Mouse (Mus musculus): ENCODE results near the gene Cfi. TPM values are rescaled to one million over a fixed set of nuclear protein-coding genes. Genes with fewer than 3 reads are reported as not detected.

The Cfi gene
- polyA plus RNA-seq, 1 experiment: not detected

- Histone ChIP-seq H3ac (ENCODE audit: control insufficient read depth, insufficient read length, low read depth) (no peak overlapping the region), H3K79me2 (ENCODE audit: control insufficient read depth, insufficient read depth) (no peaks in the 10 kb centered on the region), H3K79me3 (ENCODE audit: low read depth) (no peaks in the 10 kb centered on the region), H3K4me3 (ENCODE audit: insufficient read depth, poor library complexity, severe bottlenecking) (no peak overlapping the region), H3K27me3 (ENCODE audit: control insufficient read depth, insufficient read depth, insufficient read length) (no peaks in the 10 kb centered on the region), H3K36me3 (ENCODE audit: control insufficient read depth, insufficient read depth) (no peaks in the 10 kb centered on the region)
- no peak for TF ChIP-seq USF1 (IDR thresholded peaks at IDR 0.05; ENCODE audit: low read depth)
- no peak for TF ChIP-seq MYOG (IDR thresholded peaks at IDR 0.05; ENCODE audit: control insufficient read depth, extremely low read depth, insufficient read length)
- no peak for TF ChIP-seq FOSL1 (IDR thresholded peaks at IDR 0.05; ENCODE audit: insufficient read depth, low read length, poor library complexity, severe bottlenecking)
- no peak for TF ChIP-seq CEBPB (IDR thresholded peaks at IDR 0.05; ENCODE audit: low read depth)
- no peak for TF ChIP-seq MAX (IDR thresholded peaks at IDR 0.05)
- no peak for TF ChIP-seq CTCF (IDR thresholded peaks at IDR 0.05; ENCODE audit: control insufficient read depth, insufficient read depth, insufficient read length)
- no peak for TF ChIP-seq MYOD1 (IDR thresholded peaks at IDR 0.05; ENCODE audit: control insufficient read depth, insufficient read length, low read depth)
These were observed 49.9 kb downstream of the Cfi start for GRCm38 (mm10) chr3:129885577-129885976.

- no peaks in the 10 kb centered on the region for H3K79me2 ChIP-seq (ENCODE audit: control insufficient read depth, insufficient read depth)
- no peaks in the 10 kb centered on the region for H3K27me3 ChIP-seq (ENCODE audit: control insufficient read depth, insufficient read depth, insufficient read length)
- H3K79me3 ChIP-seq (ENCODE audit: low read depth): no peaks in the 10 kb centered on the region
- no peak overlapping the region for H3ac ChIP-seq (ENCODE audit: control insufficient read depth, insufficient read length, low read depth)
- H3K4me3 ChIP-seq (ENCODE audit: insufficient read depth, poor library complexity, severe bottlenecking): no peak overlapping the region
- no peak for TF ChIP-seq MYOD1 (IDR thresholded peaks at IDR 0.05; ENCODE audit: control insufficient read depth, insufficient read length, low read depth)
- TF ChIP-seq MYOG (IDR thresholded peaks at IDR 0.05; ENCODE audit: control insufficient read depth, extremely low read depth, insufficient read length): no peak
- no peak for TF ChIP-seq FOSL1 (IDR thresholded peaks at IDR 0.05; ENCODE audit: insufficient read depth, low read length, poor library complexity, severe bottlenecking)
- no peak for TF ChIP-seq USF1 (IDR thresholded peaks at IDR 0.05; ENCODE audit: low read depth)
- no peak for TF ChIP-seq CEBPB (IDR thresholded peaks at IDR 0.05; ENCODE audit: low read depth)
- TF ChIP-seq MAX (IDR thresholded peaks at IDR 0.05): no peak
- no peak for TF ChIP-seq CTCF (IDR thresholded peaks at IDR 0.05; ENCODE audit: control insufficient read depth, insufficient read depth, insufficient read length)
- no peaks in the 10 kb centered on the region for H3K36me3 ChIP-seq (ENCODE audit: control insufficient read depth, insufficient read depth)
These were observed 50.7 kb downstream of the Cfi start for GRCm38 (mm10) chr3:129886430-129886829.

- Histone ChIP-seq H3K79me2 (ENCODE audit: control insufficient read depth, insufficient read depth) (no peaks in the 10 kb centered on the region), H3K27me3 (ENCODE audit: control insufficient read depth, insufficient read depth, insufficient read length) (no peaks in the 10 kb centered on the region), H3K4me3 (ENCODE audit: insufficient read depth, poor library complexity, severe bottlenecking) (no peak overlapping the region), H3K79me3 (ENCODE audit: low read depth) (no peaks in the 10 kb centered on the region), H3ac (ENCODE audit: control insufficient read depth, insufficient read length, low read depth) (no peak overlapping the region), H3K36me3 (ENCODE audit: control insufficient read depth, insufficient read depth) (no peaks in the 10 kb centered on the region)
- no peak for TF ChIP-seq CTCF (IDR thresholded peaks at IDR 0.05; ENCODE audit: control insufficient read depth, insufficient read depth, insufficient read length)
- TF ChIP-seq FOSL1 (IDR thresholded peaks at IDR 0.05; ENCODE audit: insufficient read depth, low read length, poor library complexity, severe bottlenecking): no peak
- TF ChIP-seq MYOD1 (IDR thresholded peaks at IDR 0.05; ENCODE audit: control insufficient read depth, insufficient read length, low read depth): no peak
- TF ChIP-seq MYOG (IDR thresholded peaks at IDR 0.05; ENCODE audit: control insufficient read depth, extremely low read depth, insufficient read length): no peak
- no peak for TF ChIP-seq USF1 (IDR thresholded peaks at IDR 0.05; ENCODE audit: low read depth)
- TF ChIP-seq MAX (IDR thresholded peaks at IDR 0.05): no peak
- TF ChIP-seq CEBPB (IDR thresholded peaks at IDR 0.05; ENCODE audit: low read depth): no peak
These were observed 52.3 kb downstream of the Cfi start for GRCm38 (mm10) chr3:129887779-129888517.

- Histone ChIP-seq H3K4me3 (ENCODE audit: insufficient read depth, poor library complexity, severe bottlenecking) (no peak overlapping the region), H3ac (ENCODE audit: control insufficient read depth, insufficient read length, low read depth) (no peak overlapping the region), H3K79me2 (ENCODE audit: control insufficient read depth, insufficient read depth) (no peaks in the 10 kb centered on the region), H3K27me3 (ENCODE audit: control insufficient read depth, insufficient read depth, insufficient read length) (no peaks in the 10 kb centered on the region), H3K36me3 (ENCODE audit: control insufficient read depth, insufficient read depth) (no peaks in the 10 kb centered on the region), H3K79me3 (ENCODE audit: low read depth) (no peaks in the 10 kb centered on the region)
- TF ChIP-seq MYOG (IDR thresholded peaks at IDR 0.05; ENCODE audit: control insufficient read depth, extremely low read depth, insufficient read length) (no peak), MAX (IDR thresholded peaks at IDR 0.05) (no peak)
These were observed 56.3 kb downstream of the Cfi start for GRCm38 (mm10) chr3:129892003-129892402.

GRCm38 (mm10) chr3:129893143-129893542 is 57.5 kb downstream of the Cfi start:
- H3ac ChIP-seq (ENCODE audit: control insufficient read depth, insufficient read length, low read depth): no peak overlapping the region
- H3K27me3 ChIP-seq (ENCODE audit: control insufficient read depth, insufficient read depth, insufficient read length): no peaks in the 10 kb centered on the region
- no peak overlapping the region for H3K4me3 ChIP-seq (ENCODE audit: insufficient read depth, poor library complexity, severe bottlenecking)
- TF ChIP-seq FOSL1 (IDR thresholded peaks at IDR 0.05; ENCODE audit: insufficient read depth, low read length, poor library complexity, severe bottlenecking) (no peak), CEBPB (IDR thresholded peaks at IDR 0.05; ENCODE audit: low read depth) (no peak), MAX (IDR thresholded peaks at IDR 0.05) (no peak), CTCF (IDR thresholded peaks at IDR 0.05; ENCODE audit: control insufficient read depth, insufficient read depth, insufficient read length) (no peak), MYOG (IDR thresholded peaks at IDR 0.05; ENCODE audit: control insufficient read depth, extremely low read depth, insufficient read length) (no peak), MYOD1 (IDR thresholded peaks at IDR 0.05; ENCODE audit: control insufficient read depth, insufficient read length, low read depth) (no peak), USF1 (IDR thresholded peaks at IDR 0.05; ENCODE audit: low read depth) (no peak)
- no peaks in the 10 kb centered on the region for H3K79me3 ChIP-seq (ENCODE audit: low read depth)
- H3K36me3 ChIP-seq (ENCODE audit: control insufficient read depth, insufficient read depth): no peaks in the 10 kb centered on the region
- H3K79me2 ChIP-seq (ENCODE audit: control insufficient read depth, insufficient read depth): no peaks in the 10 kb centered on the region

GRCm38 (mm10) chr3:129896591-129896990 is 60.9 kb downstream of the Cfi start:
- no peak overlapping the region for H3ac ChIP-seq (ENCODE audit: control insufficient read depth, insufficient read length, low read depth)
- no peaks in the 10 kb centered on the region for H3K27me3 ChIP-seq (ENCODE audit: control insufficient read depth, insufficient read depth, insufficient read length)
- no peaks in the 10 kb centered on the region for H3K36me3 ChIP-seq (ENCODE audit: control insufficient read depth, insufficient read depth)
- no peaks in the 10 kb centered on the region for H3K79me3 ChIP-seq (ENCODE audit: low read depth)
- H3K4me3 ChIP-seq (ENCODE audit: insufficient read depth, poor library complexity, severe bottlenecking): no peak overlapping the region
- TF ChIP-seq FOSL1 (IDR thresholded peaks at IDR 0.05; ENCODE audit: insufficient read depth, low read length, poor library complexity, severe bottlenecking) (no peak), MYOD1 (IDR thresholded peaks at IDR 0.05; ENCODE audit: control insufficient read depth, insufficient read length, low read depth) (no peak), USF1 (IDR thresholded peaks at IDR 0.05; ENCODE audit: low read depth) (no peak), MAX (IDR thresholded peaks at IDR 0.05) (no peak), CEBPB (IDR thresholded peaks at IDR 0.05; ENCODE audit: low read depth) (no peak), CTCF (IDR thresholded peaks at IDR 0.05; ENCODE audit: control insufficient read depth, insufficient read depth, insufficient read length) (no peak), MYOG (IDR thresholded peaks at IDR 0.05; ENCODE audit: control insufficient read depth, extremely low read depth, insufficient read length) (no peak)
- H3K79me2 ChIP-seq (ENCODE audit: control insufficient read depth, insufficient read depth): no peaks in the 10 kb centered on the region

All from C2C12 (cell line).